Mouse (Mus musculus) inflammation-experienced regulatory T-cells, adult 6 months (primary cell): ENCODE measurements around the gene Nanog. TPM values are rescaled to one million over a fixed set of nuclear protein-coding genes. Genes with fewer than 3 reads are reported as not detected.
"Not testable (repeated sequence)": the region's sequence is repeated elsewhere in the genome, so short reads cannot be mapped to it uniquely, and the experiment has no call there.

ENCODE experiments used
- ATAC-seq: one replicate; pipeline ENCODE4 v1.8.0; 2017
- polyA plus RNA-seq, 3 experiments: library from polyadenylated mRNA; unstranded; fragments of 100-300 nt; shearing (Covaris generic); gene quantifications; one replicate each; pipeline ENCODE4 v1.2.1; 2017

The Nanog gene
- polyA plus RNA-seq: under 1 TPM in 1 of 3 experiments, not detected in 2; 0.16 TPM

DNA sequence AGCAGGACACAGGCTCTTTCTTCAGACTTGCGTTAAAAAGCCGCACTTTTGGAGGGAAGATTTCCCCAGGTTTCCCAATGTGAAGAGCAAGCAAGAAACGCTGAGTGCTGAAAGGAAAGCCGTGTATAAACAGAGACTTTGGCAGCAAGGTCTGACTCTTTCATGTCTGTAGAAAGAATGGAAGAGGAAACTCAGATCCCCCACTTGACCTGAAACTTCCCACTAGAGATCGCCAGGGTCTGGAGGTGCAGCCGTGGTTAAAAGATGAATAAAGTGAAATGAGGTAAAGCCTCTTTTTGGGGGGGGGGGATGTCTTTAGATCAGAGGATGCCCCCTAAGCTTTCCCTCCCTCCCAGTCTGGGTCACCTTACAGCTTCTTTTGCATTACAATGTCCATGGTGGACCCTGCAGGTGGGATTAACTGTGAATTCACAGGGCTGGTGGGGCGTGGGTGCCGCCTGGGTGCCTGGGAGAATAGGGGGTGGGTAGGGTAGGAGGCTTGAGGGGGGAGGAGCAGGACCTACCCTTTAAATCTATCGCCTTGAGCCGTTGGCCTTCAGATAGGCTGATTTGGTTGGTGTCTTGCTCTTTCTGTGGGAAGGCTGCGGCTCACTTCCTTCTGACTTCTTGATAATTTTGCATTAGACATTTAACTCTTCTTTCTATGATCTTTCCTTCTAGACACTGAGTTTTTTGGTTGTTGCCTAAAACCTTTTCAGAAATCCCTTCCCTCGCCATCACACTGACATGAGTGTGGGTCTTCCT is at the start of gene Nanog:
Gene Nanog, plus strand, starts transcription at position 454 of the 765 bp plus-strand sequence.
- no peak for ATAC-seq

GRCm38 (mm10) chr6:122657630-122658029 is 49.7 kb upstream of the Nanog start:
- no peak for ATAC-seq

DNA sequence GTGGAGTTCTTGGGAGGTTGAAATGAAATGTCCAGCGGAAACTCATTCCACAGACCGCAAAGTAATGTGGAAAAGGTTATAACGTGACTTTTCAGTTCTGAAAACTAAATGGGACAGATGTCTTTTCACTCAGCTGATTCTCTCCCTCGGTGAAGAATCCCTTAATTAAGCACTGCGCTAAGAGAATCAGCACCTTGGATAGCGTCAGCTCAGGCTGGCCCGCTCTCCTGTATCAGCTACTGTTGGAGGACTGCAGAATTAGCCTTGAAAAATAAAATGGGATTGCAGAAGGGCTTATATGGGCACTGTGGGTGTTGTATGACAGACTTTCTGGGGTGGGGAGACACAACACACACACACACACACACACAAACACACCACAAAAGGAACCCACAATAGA is 47.7 kb upstream of the Nanog start:
- no peak for ATAC-seq

DNA sequence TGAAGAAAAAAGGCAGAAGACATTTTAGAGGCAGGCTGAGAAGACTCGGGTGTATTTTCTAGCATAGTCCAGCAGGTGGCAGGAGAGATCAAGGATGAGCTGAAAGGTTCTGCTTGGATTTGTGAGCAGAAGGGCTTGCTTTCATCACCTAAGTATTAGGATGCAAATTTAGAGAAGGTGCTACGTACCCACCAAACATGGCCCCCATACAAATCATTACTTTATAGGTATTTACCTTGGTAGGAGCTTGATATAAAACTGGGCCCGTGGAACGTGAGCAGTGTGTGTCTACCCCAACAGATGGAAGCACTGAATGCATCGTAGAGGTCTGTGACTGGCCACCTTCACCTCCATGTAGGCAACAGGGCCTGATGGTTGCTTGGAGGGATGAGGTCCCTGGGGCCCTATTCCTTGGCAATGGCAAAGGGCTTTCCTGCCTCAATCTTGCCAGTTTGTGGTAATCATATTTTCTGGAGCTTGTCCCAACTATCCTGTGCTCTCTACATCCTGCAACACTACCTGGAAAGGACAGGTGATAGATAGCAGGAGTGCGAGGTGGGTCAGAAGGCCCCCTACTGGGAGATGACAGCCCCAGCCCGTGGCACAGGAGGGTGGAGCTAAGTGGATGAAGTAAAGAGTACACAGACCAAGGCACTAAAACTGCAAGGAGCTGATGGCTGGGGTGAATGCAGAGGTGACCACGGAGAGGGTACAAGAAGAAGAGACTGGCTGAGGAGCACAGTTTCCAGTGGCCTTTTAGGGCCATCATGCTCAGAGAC is 46.5 kb upstream of the Nanog start:
- ATAC-seq: peak; percentile 72

DNA sequence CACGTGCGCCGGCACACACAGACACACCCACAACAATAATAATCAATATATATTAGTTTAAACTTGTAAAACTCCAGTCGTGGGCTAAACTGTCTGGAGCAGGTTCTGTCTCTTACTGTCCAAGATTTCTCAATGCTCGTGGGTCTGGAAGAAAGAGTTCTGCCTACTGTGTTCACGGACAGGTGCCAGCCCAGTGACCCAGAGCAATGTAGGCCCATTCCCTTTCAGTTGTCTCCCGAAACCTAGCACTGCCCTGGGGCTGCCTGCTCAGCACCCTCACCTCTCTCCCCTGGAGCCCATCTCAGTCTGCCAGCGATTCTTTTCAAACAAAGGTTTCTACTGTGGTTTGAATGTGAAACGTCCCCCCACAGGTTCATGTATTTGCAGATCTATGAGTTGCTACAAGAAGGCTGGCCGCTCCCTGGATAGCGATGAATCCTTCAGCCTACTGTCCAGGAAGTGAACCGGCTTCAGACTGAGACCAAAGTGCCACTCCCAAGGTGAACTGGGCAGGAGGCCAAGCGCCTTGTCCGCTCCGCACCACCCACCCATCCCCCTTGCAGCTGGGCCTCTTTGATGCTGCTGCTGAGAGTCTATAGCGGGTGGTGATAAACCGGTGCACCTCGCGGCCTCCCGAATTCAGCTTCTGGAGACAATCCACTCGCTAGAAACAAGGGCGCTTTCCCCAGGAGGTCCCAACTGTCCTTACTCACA is 44.6 kb upstream of the Nanog start:
- no peak for ATAC-seq

DNA sequence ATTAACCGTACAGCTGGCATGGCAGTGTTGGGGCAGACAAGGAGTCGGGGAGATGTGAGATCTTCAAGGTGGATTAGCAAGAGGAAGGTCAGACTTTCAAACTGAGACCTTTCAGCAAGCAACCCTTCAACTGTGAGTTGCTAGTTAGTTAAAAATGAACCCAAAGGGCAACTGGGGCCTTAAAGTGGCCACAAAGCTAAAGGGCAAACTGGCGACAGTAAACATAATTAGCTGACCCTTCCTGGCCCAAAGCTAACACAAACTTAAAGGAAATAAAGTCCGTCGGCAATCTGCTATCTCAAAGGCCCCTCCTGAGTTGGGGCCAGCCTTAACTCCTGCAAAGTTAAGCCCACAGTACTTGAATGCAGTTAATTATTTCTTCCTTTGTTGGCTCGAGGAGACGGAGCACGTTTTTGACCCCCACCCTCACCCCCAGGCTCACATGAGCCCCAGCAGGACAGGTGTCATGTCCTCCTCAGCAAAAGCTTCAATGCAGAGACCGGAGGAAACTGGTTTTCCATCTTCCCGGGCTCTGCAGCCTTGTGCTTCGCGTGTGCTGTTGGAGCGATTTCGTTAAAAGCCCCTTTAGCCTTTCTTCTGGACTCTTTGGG is 43.6 kb upstream of the Nanog start:
- no peak for ATAC-seq

- ATAC-seq: no peak
Measured at GRCm38 (mm10) chr6:122665866-122666265, 41.4 kb upstream of the Nanog start.

- ATAC-seq: no peak
Measured at GRCm38 (mm10) chr6:122667715-122668114, 39.6 kb upstream of the Nanog start.

GRCm38 (mm10) chr6:122668823-122669222 is 38.5 kb upstream of the Nanog start:
- ATAC-seq: no peak

DNA sequence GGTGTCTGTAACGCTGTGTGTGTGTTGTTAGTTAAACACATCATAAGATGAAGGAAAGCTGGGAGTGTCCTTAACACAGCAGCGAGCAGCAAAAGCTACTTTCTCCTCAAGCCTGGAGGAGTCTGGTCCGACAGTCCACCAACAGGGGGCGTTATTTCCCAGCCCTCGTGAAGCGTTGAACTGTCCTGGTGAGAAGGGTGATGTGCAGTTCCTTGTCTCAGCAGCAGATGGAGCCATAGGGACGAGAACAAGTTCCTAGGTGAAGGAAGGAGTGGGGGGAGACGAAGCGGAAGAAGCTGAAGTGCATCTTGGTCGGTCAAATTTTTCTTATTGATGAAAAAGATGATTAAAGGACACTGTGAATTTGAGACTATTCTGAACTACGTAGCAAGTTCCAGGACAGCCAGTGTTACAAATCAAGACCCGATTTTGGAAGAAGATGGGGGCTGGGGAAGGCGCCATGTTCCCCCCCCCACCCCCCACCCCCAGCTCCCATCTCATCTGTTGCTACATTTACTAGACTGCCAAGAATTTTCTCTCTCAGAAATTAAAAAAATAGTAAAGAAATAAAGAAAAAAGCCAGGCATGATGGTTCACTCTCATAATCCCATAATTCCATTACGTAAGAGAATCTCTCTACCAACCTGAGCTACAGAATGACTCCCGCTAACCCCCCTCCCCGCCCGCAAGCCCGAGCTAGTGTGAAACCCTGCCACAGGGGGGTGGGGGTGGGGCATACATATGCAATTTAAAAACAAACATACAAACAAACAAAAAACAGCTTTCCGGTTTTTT is 37.7 kb upstream of the Nanog start:
- ATAC-seq: peak; percentile 95

GRCm38 (mm10) chr6:122670201-122670551 is 37.1 kb upstream of the Nanog start:
- ATAC-seq: no peak

DNA sequence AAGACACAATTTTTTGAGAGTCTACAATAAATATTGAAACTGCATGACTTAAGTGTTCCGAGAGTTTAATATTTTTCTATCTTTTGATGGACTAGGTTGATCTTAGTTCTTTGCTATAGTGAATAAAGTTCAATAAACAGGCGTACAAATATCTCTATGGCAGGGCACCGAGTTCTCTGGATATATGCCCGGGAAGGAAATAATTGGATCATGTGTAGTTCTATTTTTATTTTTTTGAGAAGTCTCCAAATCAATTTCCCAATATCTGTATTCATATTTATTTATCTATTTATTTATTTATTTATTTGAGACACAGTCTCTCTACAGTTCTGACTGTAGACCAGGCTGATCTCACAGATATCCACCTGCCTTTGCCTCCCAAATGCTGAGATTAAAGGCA is 36.4 kb upstream of the Nanog start:
- no peak for ATAC-seq

- ATAC-seq: no peak
Measured at GRCm38 (mm10) chr6:122672746-122673145, 34.5 kb upstream of the Nanog start.

DNA sequence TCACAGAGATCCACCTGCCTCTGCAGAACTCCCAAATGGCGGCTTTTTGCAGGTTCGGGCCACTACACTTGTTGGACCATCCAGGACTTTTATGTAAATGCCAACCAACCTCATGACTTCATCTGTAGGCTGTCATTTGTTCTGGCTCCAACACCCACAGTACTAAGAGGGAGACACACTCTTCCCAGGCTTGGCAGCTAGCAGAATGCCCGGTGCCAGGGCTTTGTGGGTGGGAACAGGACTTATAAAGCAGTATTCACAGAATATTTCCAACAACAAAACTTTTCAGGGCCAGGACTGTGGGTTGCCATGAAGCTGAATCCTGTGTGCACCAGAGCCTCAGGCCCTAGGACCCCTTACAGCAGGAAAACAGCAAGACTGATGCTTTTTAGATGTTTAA is 24.6 kb upstream of the Nanog start:
- no peak for ATAC-seq

DNA sequence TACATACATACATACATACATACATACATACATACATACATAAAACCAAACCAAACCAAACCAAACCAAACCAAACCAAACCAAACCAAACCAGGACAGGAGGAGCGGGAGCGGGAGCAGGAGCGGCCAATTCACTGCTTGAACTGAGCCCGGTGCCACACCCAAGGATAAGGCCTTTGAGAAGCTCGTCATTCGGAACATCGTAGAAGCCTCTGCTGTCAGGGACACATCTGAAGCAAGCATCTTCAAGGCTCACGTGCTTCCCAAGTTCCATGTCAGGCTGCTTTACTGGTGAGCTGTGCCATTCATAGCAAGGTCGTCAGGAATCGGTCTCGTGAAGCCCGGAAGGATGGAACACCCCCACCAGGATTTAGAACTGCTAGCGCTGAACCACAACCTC is 20.6 kb upstream of the Nanog start:
- ATAC-seq: no peak

- no peak for ATAC-seq
Measured at GRCm38 (mm10) chr6:122689411-122690055, 17.8 kb upstream of the Nanog start.

GRCm38 (mm10) chr6:122690082-122690481 is 17.2 kb upstream of the Nanog start:
- ATAC-seq: no peak

- no peak for ATAC-seq
Measured at GRCm38 (mm10) chr6:122695398-122695797, 11.9 kb upstream of the Nanog start.

DNA sequence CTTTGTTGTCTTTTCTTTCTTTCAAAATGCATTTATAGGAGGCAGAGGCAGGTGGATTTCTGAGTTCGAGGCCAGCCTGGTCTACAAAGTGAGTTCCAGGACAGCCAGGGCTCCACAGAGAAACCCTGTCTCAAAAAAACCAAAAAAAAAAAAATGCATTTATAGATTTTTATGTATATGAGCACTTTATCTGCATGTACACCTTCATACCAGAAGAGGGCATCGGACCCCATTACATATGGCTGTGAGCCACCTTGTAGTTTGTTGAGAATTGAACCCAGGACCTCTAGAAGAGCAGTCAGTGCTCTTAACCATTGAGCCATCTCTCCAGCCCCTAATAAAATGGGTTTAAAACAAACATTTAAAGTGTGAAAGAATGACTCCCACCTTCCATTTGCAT is 7.7 kb upstream of the Nanog start:
- not testable (repeated sequence) for ATAC-seq

DNA sequence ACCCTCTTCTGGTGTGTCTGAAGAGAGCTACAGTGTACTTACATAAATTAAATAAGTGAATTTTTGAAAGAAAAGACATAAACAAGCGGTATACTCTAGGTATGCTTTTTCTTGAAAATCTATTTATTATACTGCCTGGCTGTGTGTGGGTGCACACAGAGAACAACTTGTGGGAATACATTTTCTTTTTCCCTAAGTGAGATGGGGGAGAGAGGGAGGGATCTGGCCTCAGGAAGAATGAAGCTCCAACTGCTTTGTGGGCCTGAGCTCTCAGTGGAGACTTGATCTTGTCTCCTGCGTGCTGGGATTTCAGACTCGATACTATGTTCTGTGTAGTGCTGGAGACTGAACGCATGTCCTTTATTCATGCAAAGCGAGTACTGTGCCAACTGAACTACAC is 5.5 kb upstream of the Nanog start:
- no peak for ATAC-seq

GRCm38 (mm10) chr6:122702480-122703124 is 4.7 kb upstream of the Nanog start:
- no peak for ATAC-seq
